Mouse (Mus musculus): ENCODE data around the gene Npm3. TPM values are rescaled to one million over a fixed set of nuclear protein-coding genes. Genes with fewer than 3 reads are reported as not detected.

Gene Npm3
- polyA plus RNA-seq, 1 experiment from 2014 or later: 19.5 TPM

DNA sequence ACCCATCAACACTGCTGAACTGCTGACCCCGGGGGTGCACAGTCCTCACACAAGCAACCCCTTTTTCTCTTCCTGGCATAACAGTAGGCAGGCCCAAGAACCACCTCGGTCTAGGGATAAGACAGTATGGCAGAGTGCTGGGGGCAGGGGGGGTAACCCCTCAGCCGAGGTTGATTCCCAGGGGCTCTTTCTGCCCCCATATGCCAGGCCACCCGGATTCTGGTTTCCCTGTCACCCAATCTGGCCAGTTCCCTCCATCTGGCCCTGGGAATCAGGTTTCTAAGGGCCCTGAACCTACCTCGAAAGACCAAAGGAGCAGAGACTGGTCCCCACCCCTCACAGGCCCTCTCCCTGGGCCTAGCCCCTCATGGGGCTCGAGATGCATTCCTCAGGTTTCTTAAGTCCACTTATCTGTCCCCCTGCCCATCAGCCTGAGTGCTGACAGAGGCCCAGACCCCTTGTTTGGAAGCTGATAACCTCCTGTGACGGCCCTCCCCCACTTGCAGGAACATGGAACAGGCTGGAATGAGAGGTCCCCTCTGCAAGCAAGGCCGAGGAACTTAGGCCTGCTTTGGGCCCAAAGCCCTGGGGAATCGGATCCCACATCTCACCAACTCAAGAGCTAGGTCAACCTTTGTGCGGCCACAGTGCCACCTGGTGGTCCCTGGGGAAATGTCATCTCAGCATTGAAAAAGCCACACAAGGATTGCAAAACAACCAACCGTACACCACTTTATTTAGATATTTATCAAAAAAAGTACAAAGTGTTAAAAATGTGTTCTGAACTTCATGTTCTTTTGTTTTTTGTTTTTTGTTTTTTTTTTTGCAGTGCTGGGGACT, 2.1 kb downstream of the Npm3 start:
- H3K36me3 ChIP-seq (ENCODE audit: control insufficient read depth, insufficient read depth, low read length): no peaks in the 10 kb centered on the region; the same call in 1 of the 2 replicates
- no peaks in the 10 kb centered on the region for H3K9me3 ChIP-seq (ENCODE audit: control insufficient read depth, low read length)
- no peak overlapping the region for H3K27ac ChIP-seq (replicated peaks; ENCODE audit: low read depth, low read length)
- DNase-seq (ENCODE audit: low spot score) (peak; percentile 92), ATAC-seq (ENCODE audit: insufficient number of reproducible peaks, low FRiP score, low TSS enrichment, low read depth) (no peak)
- no peak overlapping the region for H3K4me3 ChIP-seq (ENCODE audit: low read depth, low read length)
- H3K4me2 ChIP-seq (ENCODE audit: low read depth, severe bottlenecking): no peak overlapping the region
- peaks cover 38% of the 10 kb centered on the region for H3K27me3 ChIP-seq (ENCODE audit: control insufficient read depth, insufficient read depth, low read length)
- H3K9ac ChIP-seq (ENCODE audit: low read length): no peak overlapping the region
- WGBS: 18% methylated on average over 11 of the region's 11 CpGs
- peaks cover 17% of the 10 kb centered on the region for H3K4me1 ChIP-seq (ENCODE audit: control insufficient read depth, insufficient read depth, low read length)

DNA sequence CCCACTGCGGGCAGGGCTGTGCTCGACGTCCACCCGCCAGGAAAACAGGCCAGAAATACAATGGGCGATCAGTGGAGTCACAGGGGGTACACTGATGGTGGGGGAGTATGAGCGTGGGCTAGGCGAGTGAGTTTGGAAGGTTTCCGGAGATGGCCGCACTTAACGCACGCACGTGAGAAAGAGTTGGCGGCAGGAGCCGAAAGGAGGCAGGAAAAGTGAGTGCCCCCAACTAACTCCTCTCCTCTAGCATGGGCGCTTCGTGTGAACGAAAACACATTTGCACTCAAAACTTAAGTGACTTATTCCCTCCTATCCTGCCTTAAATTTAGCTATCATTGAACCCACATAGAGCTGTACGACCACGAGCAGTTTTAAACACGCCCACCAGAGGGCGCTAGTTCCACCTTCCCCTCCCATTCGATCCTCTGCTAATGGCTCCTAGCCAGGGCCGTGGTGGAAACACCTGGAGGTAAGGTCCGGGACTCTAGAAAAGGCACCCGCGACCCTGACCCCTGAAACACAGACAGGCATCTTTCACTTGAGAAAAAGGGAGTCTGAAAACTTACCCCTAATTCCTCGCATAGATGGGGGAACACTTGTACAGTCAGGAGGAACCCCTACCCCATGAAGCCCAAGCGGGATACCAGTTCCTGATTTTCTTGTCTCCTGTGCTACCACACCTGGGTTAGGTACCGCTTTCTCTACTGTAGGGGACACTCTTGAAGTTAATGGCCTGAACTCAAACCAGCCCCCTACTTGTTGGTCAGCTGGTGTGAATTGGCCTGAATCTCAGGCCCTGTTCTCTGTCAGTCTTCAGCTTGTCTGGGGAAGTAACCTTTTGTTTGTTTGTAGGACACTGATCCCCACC, 3.0 kb downstream of the Npm3 start:
- DNase-seq (ENCODE audit: low spot score) (peak; percentile 87), ATAC-seq (ENCODE audit: insufficient number of reproducible peaks, low FRiP score, low TSS enrichment, low read depth) (0 out of 2 replicates have a peak, but pooled peaks have one; percentile 7)
- H3K36me3 ChIP-seq (ENCODE audit: control insufficient read depth, insufficient read depth, low read length): no peaks in the 10 kb centered on the region; the same call in 1 of the 2 replicates
- H3K4me3 ChIP-seq (ENCODE audit: low read depth, low read length): no peak overlapping the region
- H3K27me3 ChIP-seq (ENCODE audit: control insufficient read depth, insufficient read depth, low read length): peaks cover 46% of the 10 kb centered on the region
- H3K9me3 ChIP-seq (ENCODE audit: control insufficient read depth, low read length): no peaks in the 10 kb centered on the region
- H3K9ac ChIP-seq (ENCODE audit: low read length): no peak overlapping the region
- H3K27ac ChIP-seq (replicated peaks; ENCODE audit: low read depth, low read length): no peak overlapping the region
- peaks cover 22% of the 10 kb centered on the region for H3K4me1 ChIP-seq (ENCODE audit: control insufficient read depth, insufficient read depth, low read length)
- 8% methylated on average over 29 of the region's 29 CpGs for WGBS
- no peak overlapping the region for H3K4me2 ChIP-seq (ENCODE audit: low read depth, severe bottlenecking)

DNA sequence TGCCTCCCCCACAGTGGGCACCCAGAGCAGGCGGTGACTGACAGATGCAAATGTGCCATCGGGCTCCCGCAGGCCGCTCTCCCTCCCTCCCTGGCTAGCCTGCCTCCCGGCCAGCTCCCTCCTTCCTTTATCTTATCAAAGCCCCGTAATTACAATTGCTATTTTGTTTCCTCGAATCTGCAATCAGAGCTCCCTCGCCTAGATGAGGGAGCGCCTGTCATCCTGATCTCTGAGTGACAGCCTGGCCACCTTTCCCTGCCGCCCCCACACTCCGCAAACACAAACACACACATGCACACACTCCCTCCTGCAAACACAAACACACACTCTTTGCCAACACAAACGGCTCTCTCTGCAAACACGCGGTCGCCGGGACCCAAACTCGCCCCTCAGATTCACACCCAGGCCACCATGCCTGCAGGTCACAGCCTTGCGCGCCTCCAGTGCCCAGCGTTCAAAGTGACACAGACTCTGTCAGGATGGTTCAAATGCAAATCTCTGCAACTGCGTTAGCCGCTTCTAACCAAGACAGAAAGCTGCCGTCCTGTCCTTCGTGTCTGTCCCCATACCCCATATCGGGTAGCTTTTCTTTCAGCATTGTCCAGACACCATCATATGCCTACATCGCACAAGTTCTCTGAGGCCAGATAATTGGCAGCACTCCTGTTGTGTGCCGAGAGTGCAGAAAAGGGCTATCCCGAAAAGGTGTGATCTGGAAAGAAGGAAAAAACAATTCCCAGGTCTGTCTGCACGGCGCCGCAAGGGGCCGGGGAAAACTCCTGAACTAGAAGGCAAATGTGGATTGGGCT, 3.8 kb downstream of the Npm3 start:
- 3% methylated on average over 32 of the region's 32 CpGs for WGBS
- H3K36me3 ChIP-seq (ENCODE audit: control insufficient read depth, insufficient read depth, low read length): no peaks in the 10 kb centered on the region
- no peaks in the 10 kb centered on the region for H3K9me3 ChIP-seq (ENCODE audit: control insufficient read depth, low read length)
- no peak for ATAC-seq (ENCODE audit: insufficient number of reproducible peaks, low FRiP score, low TSS enrichment, low read depth)
- H3K27ac ChIP-seq (replicated peaks; ENCODE audit: low read depth, low read length): no peak overlapping the region
- peaks cover 25% of the 10 kb centered on the region for H3K4me1 ChIP-seq (ENCODE audit: control insufficient read depth, insufficient read depth, low read length)
- H3K27me3 ChIP-seq (ENCODE audit: control insufficient read depth, insufficient read depth, low read length): peaks cover 55% of the 10 kb centered on the region
- DNase-seq (ENCODE audit: low spot score): peak; percentile 58
- no peak overlapping the region for H3K4me3 ChIP-seq (ENCODE audit: low read depth, low read length)
- no peak overlapping the region for H3K4me2 ChIP-seq (ENCODE audit: low read depth, severe bottlenecking)
- no peak overlapping the region for H3K9ac ChIP-seq (ENCODE audit: low read length)

DNA sequence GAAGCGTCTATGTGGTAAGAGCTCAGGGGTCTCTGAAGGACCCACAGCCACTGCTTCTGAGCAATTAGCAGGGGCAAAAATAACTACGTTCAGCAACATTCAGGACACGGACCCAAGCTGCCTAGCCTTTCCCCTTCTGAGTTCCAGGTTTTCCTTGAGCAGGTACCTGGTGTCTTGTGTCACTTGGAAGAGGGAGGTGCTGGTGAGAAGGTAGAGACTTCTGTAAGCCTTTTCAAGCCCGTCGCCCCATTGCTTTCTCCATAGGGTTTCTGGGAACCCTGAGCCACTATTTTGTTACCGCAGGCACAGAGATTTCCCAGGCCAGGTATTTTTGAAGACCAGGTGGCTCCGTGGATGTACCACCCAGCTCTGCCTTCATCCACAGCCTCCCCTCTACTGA, 5.8 kb downstream of the Npm3 start:
- Histone ChIP-seq H3K9me3 (ENCODE audit: control insufficient read depth, low read length) (no peaks in the 10 kb centered on the region), H3K27me3 (ENCODE audit: control insufficient read depth, insufficient read depth, low read length) (peaks cover 70% of the 10 kb centered on the region), H3K4me1 (ENCODE audit: control insufficient read depth, insufficient read depth, low read length) (peaks cover 22% of the 10 kb centered on the region), H3K27ac (replicated peaks; ENCODE audit: low read depth, low read length) (no peak overlapping the region), H3K4me2 (ENCODE audit: low read depth, severe bottlenecking) (no peak overlapping the region), H3K36me3 (ENCODE audit: control insufficient read depth, insufficient read depth, low read length) (no peaks in the 10 kb centered on the region), H3K4me3 (ENCODE audit: low read depth, low read length) (no peak overlapping the region), H3K9ac (ENCODE audit: low read length) (no peak overlapping the region)
- 12% methylated on average over 7 of the region's 7 CpGs for WGBS
- ATAC-seq (ENCODE audit: insufficient number of reproducible peaks, low FRiP score, low TSS enrichment, low read depth): no peak
- no peak for DNase-seq (ENCODE audit: low spot score)

DNA sequence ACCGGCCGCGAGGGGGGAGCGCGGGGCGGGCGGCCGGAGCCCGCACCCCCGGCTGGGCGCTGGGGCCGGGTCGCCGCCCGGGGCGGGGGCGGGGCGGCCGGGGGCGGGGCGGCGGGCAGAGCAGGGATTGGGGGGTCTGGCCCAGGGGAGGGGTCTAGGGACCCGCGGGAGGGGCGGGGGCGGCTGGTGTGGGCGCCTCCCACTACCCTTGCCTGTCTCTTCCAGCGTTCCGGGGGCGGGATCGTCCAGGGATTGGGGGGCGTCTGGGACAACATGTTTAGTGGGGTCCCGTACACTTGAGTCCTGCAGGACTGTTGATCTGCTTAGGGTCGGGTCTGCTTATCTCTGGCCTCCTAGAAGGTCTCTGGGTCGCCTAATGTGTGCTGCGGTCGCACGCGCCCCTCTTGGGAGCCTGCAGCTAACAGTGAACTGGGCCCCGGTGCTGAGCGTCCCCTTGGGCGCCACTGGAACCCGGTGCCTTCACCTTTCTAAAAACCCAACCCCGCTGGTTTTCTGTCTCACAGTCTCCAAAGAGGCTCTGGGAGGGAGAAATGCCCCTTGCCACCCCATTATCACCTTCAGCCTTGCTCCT, 6.3 kb downstream of the Npm3 start:
- Histone ChIP-seq H3K27ac (replicated peaks; ENCODE audit: low read depth, low read length) (no peak overlapping the region), H3K9me3 (ENCODE audit: control insufficient read depth, low read length) (no peaks in the 10 kb centered on the region), H3K9ac (ENCODE audit: low read length) (no peak overlapping the region; the same call in 1 of the 2 replicates), H3K4me1 (ENCODE audit: control insufficient read depth, insufficient read depth, low read length) (peaks cover 19% of the 10 kb centered on the region), H3K4me2 (ENCODE audit: low read depth, severe bottlenecking) (peak overlapping the region; percentile 88), H3K36me3 (ENCODE audit: control insufficient read depth, insufficient read depth, low read length) (no peaks in the 10 kb centered on the region), H3K27me3 (ENCODE audit: control insufficient read depth, insufficient read depth, low read length) (peaks cover 75% of the 10 kb centered on the region), H3K4me3 (ENCODE audit: low read depth, low read length) (peak overlapping the region; percentile 42; the same call in 1 of the 2 replicates)
- no peak for ATAC-seq (ENCODE audit: insufficient number of reproducible peaks, low FRiP score, low TSS enrichment, low read depth)
- peak; percentile 52 for DNase-seq (ENCODE audit: low spot score)
- WGBS: under 1% methylated on average over 20 of the region's 44 CpGs

DNA sequence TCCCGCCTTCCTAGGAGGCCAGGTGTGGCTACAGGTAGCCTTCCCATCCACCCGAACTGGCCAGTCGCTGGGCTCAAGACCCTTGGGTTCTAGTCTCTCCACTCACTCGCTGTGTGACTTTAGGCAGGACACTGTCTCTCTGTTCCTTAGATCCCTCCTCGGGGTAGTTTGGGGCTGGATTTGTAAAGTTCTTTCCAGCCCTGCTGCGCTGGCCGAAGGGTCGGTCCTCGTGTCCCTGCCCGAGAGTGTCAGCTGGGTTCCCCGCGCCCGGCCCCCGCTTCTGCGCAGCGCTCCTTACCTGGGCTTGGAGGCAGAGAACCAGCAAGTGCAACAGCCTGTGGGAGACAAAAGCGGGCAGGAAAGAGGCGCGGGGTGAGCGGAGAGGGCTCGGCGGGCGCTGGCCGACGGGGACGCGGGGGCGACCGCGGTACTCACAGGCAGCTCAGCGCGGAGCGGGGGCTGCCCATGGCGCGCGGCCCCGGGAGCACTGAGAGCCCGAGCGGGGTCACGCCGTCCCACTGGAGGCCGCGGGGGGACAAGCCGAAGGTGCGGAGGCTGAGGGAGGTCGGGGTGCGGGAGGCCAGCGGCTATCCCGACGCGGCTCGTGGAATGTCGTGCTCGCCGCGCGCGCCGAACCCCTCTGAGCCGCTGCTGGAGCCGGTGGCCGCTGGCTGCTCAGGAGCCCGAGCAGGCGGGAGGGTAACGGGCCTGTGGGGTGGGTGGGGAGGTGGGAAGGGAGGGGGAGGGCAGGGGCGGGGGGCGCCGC, 7.0 kb downstream of the Npm3 start, which contains the start of gene Fgf8:
Gene Fgf8 (minus strand): TSS at position 698 of the 766 bp plus-strand sequence.
- Histone ChIP-seq H3K4me2 (ENCODE audit: low read depth, severe bottlenecking) (peak within 1 kb of the TSS; percentile 88), H3K9me3 (ENCODE audit: control insufficient read depth, low read length) (no peaks in the 10 kb centered on the region), H3K9ac (ENCODE audit: low read length) (peak within 1 kb of the TSS; percentile 34), H3K4me3 (ENCODE audit: low read depth, low read length) (peak within 1 kb of the TSS; percentile 42), H3K27me3 (ENCODE audit: control insufficient read depth, insufficient read depth, low read length) (peaks cover 82% of the 10 kb centered on the region), H3K36me3 (ENCODE audit: control insufficient read depth, insufficient read depth, low read length) (no peaks in the 10 kb centered on the region), H3K27ac (replicated peaks; ENCODE audit: low read depth, low read length) (no peak within 1 kb of the TSS), H3K4me1 (ENCODE audit: control insufficient read depth, insufficient read depth, low read length) (peaks cover 20% of the 10 kb centered on the region)
- WGBS: under 1% methylated on average over 38 of the region's 68 CpGs
- DNase-seq (ENCODE audit: low spot score) (peak; percentile 60), ATAC-seq (ENCODE audit: insufficient number of reproducible peaks, low FRiP score, low TSS enrichment, low read depth) (no peak)

DNA sequence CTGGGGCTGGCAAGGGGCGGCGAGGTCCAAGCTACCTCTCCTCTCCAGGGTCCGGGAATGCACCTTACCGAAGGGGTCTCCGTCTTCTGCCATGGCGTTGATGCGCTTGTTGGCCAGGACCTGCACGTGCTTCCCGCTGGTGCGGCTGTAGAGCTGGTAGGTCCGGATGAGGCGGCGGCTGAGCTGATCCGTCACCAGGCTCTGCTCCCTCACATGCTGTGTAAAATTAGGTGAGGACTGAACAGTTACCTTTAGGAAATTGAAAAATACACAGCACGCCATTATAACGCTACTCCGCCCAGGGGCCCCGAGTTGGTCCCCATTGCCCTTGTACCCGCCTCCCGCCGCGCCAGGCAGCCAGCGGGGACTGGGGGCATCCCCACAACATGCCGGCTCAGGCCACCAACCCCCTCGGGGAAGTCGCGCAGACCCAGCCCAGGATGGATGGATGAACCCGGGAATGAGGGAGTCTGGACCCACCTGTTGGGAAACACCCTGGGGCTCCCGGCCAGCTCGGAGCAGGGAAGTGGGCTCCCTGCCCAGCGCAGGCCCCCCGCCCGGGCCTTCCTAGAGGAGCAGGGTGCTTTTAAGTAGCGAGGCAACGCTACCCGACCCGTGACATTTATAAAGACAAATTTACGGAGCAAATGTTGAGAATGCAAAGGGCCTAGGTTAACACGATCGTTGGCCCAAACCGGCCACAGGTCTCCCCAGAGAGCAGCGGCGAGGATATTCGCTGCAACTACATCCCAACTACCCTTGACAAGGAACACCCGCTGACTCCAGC, 7.8 kb downstream of the Npm3 start:
- Histone ChIP-seq H3K27me3 (ENCODE audit: control insufficient read depth, insufficient read depth, low read length) (peaks cover 89% of the 10 kb centered on the region), H3K9me3 (ENCODE audit: control insufficient read depth, low read length) (no peaks in the 10 kb centered on the region), H3K4me3 (ENCODE audit: low read depth, low read length) (peak overlapping the region; percentile 42), H3K27ac (replicated peaks; ENCODE audit: low read depth, low read length) (no peak overlapping the region), H3K36me3 (ENCODE audit: control insufficient read depth, insufficient read depth, low read length) (no peaks in the 10 kb centered on the region), H3K4me1 (ENCODE audit: control insufficient read depth, insufficient read depth, low read length) (peaks cover 23% of the 10 kb centered on the region), H3K4me2 (ENCODE audit: low read depth, severe bottlenecking) (peak overlapping the region; percentile 88; the same call in 1 of the 2 replicates), H3K9ac (ENCODE audit: low read length) (no peak overlapping the region)
- ATAC-seq (ENCODE audit: insufficient number of reproducible peaks, low FRiP score, low TSS enrichment, low read depth): no peak
- under 1% methylated on average over 45 of the region's 45 CpGs for WGBS
- DNase-seq (ENCODE audit: low spot score): peak; percentile 62

Measured in limb, embryonic 11.5 days (tissue).